Mouse (Mus musculus) cortical plate, adult 2 months (tissue): ENCODE data around the gene Sestd1. TPM values are rescaled to one million over a fixed set of nuclear protein-coding genes. Genes with fewer than 3 reads are reported as not detected.

Experiments used
- H3K27ac ChIP-seq: fragments of 200-500 bp; 2 replicates; pipeline ENCODE4 v1.5.1; 2012; ENCODE audit warnings: low read length, control low read depth, inconsistent platforms; ENCODE audit not compliant: insufficient read depth
- H3K4me1 ChIP-seq: fragments of 200-500 bp; 2 replicates; pipeline ENCODE4 v1.6.1; 2011; ENCODE audit warnings: low read length; ENCODE audit not compliant: control insufficient read depth, insufficient read depth
- H3K4me3 ChIP-seq: fragments of 200-500 bp; 2 replicates; pipeline ENCODE4 v1.5.1; 2011; ENCODE audit warnings: mild to moderate bottlenecking, low read length, control low read depth; ENCODE audit not compliant: insufficient read depth
- CTCF ChIP-seq: fragments of 200-500 bp; IDR thresholded peaks from 2 replicates; pipeline ENCODE4 v1.5.1; 2011; ENCODE audit warnings: mild to moderate bottlenecking, control low read depth, low read length; ENCODE audit not compliant: insufficient read depth; ENCODE audit errors: extremely low read depth
- POLR2A ChIP-seq: fragments of 200-500 bp; IDR thresholded peaks from 2 replicates; pipeline ENCODE4 v1.6.1; 2011; ENCODE audit warnings: mild to moderate bottlenecking, low read length, control low read depth; ENCODE audit not compliant: insufficient read depth; ENCODE audit errors: extremely low read depth
- polyA plus RNA-seq: library from polyadenylated mRNA; depleted of rRNA; stranded (reverse); fragments of >200 nt; gene quantifications from 2 replicates; pipeline ENCODE4 v1.2.3, GENCODE M21; 2012

Sestd1 gene
- polyA plus RNA-seq, 1 experiment, result 29.2 TPM

GRCm38 (mm10) chr2:77260134-77260533 is 20.3 kb downstream of the Sestd1 start:
- no peak overlapping the region for H3K4me3 ChIP-seq
- no peak overlapping the region for H3K27ac ChIP-seq
- H3K4me1 ChIP-seq, result peaks cover 12% of the 10 kb centered on the region
- no peak for TF ChIP-seq POLR2A
- TF ChIP-seq CTCF, result peak; percentile 27; the same call in 1 of the 2 replicates

- TF ChIP-seq POLR2A (no peak), CTCF (no peak)
- H3K4me1 ChIP-seq, result peaks cover 6% of the 10 kb centered on the region; the same call in 1 of the 2 replicates
- no peak overlapping the region for H3K4me3 ChIP-seq
- H3K27ac ChIP-seq, result no peak overlapping the region
Measured at GRCm38 (mm10) chr2:77253227-77253626, 27.2 kb downstream of the Sestd1 start.

DNA sequence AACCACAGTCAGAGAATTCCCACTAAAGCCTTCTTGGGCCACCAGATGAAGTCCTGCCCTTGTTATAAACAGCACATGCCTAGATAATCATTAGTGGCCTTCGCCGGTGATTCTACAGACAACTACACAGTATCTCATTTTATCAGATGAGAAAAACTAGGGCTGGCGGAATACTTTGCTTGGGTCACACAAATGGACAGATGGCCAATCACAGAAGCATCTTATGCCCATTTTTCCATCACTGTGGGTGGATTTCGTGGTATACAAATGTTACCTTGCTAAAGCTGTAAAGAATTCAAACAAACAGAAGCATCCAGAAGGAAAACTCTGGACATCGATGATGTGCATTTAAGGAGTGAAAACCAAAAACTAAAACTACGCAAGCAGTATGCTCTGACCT is 28.7 kb downstream of the Sestd1 start:
- TF ChIP-seq POLR2A, result no peak
- TF ChIP-seq CTCF, result no peak
- peaks cover 6% of the 10 kb centered on the region; the same call in 1 of the 2 replicates for H3K4me1 ChIP-seq
- H3K27ac ChIP-seq, result no peak overlapping the region
- no peak overlapping the region for H3K4me3 ChIP-seq

- H3K4me3 ChIP-seq, result no peak overlapping the region
- no peak overlapping the region for H3K27ac ChIP-seq
- TF ChIP-seq POLR2A (no peak), CTCF (peak; percentile 74)
- peaks cover 6% of the 10 kb centered on the region; the same call in 1 of the 2 replicates for H3K4me1 ChIP-seq
Measured at GRCm38 (mm10) chr2:77249771-77250681, 30.4 kb downstream of the Sestd1 start.

DNA sequence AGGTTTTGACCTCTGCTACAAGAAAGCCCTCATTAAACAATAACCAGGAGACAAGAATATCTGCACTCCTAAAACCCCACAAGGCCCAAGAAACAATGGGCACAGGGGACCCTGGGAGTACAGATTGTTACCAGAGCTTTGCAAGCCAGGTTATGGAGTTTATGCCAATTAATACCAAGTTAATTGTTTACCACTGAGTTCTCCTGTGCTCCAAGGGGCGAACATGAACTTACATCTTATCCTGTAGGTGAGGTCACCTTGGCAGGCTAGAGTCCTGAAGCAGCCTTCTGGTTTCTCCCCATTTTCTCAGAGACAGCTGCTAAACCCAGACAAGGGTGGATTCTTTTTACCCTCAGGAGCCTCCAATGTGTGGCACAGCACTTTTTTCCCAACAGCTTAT is 32.0 kb downstream of the Sestd1 start:
- no peak overlapping the region for H3K27ac ChIP-seq
- H3K4me3 ChIP-seq, result no peak overlapping the region
- peaks cover 6% of the 10 kb centered on the region; the same call in 1 of the 2 replicates for H3K4me1 ChIP-seq
- TF ChIP-seq CTCF (no peak), POLR2A (no peak)

DNA sequence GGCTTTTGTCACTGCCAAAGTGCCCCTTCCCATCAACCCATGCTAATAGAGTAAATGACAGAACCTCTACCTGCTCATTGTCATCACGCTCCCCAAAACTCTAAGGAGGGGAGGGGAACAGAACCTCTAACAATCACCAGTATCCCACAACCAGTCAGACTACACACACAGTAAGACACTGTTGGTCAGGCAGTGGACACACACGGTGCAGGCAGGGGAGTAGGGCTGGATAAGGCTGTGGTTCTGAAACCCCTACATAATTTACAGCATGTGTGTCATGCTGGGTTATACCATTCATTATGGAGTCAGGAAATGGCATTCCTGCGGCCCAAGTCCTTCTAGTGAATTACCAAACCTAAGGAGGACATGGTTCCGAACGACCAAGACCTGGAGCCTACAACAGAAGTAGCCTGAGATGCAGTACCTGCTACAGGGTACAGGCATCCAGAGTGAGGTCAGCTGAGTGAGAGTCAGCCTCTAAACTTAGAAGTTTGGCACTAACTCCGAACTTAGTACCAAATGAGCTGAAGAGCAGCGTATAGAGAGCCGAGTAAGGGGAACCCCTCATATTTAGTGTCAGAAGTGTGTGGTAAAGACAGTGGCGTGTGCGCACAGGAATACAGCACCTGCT is 33.1 kb downstream of the Sestd1 start:
- Histone ChIP-seq H3K4me1 (peaks cover 4% of the 10 kb centered on the region; the same call in 1 of the 2 replicates), H3K4me3 (no peak overlapping the region), H3K27ac (no peak overlapping the region)
- TF ChIP-seq CTCF (no peak), POLR2A (no peak)

- no peak overlapping the region for H3K4me3 ChIP-seq
- peaks cover 1% of the 10 kb centered on the region; the same call in 1 of the 2 replicates for H3K4me1 ChIP-seq
- H3K27ac ChIP-seq, result no peak overlapping the region
- TF ChIP-seq CTCF, result no peak
- TF ChIP-seq POLR2A, result no peak
Measured at GRCm38 (mm10) chr2:77245806-77246205, 34.6 kb downstream of the Sestd1 start.

GRCm38 (mm10) chr2:77242248-77242647 is 38.1 kb downstream of the Sestd1 start:
- Histone ChIP-seq H3K27ac (no peak overlapping the region), H3K4me3 (no peak overlapping the region), H3K4me1 (no peaks in the 10 kb centered on the region)
- no peak for TF ChIP-seq CTCF
- TF ChIP-seq POLR2A, result no peak

DNA sequence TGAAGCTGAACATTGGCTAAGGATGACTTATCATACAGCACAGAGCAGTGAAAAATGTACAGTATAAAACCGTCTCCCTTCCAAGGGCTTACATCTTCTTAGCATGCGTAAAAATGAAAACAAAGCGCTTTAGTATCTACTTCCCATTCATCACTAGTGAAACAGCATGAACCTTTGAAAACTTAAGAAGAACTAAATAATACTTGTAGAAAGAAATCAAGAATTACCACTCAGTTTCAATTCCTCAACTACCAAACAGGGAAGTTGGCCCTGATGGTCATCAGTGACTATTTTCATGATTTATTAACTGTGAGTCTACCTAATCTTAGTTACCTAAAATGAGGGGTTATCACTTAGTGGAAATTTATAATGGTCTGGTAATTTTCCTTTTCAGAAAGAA is 41.8 kb downstream of the Sestd1 start:
- Histone ChIP-seq H3K4me1 (no peaks in the 10 kb centered on the region), H3K27ac (no peak overlapping the region), H3K4me3 (no peak overlapping the region)
- TF ChIP-seq CTCF (no peak), POLR2A (no peak)
